Mouse (Mus musculus) G1E-ER4 (cell line): ENCODE results near the gene Cplx3. TPM values are rescaled to one million over a fixed set of nuclear protein-coding genes. Genes with fewer than 3 reads are reported as not detected.

Source experiments
- GATA1 ChIP-seq: IDR thresholded peaks from one replicate; pipeline ENCODE4 v1.8.0; 2012; ENCODE audit warnings: low read length, inconsistent platforms
- polyA plus RNA-seq: library from polyadenylated mRNA; stranded (reverse); fragments of >175 nt; gene quantifications from 2 replicates; pipeline ENCODE4 v1.2.3, GENCODE M21; 2012

Cplx3 gene
- polyA plus RNA-seq, 1 experiment, result not detected

GRCm38 (mm10) chr9:57618854-57619253, 12.8 kb upstream of the Cplx3 start:
- no peak for TF ChIP-seq GATA1

- no peak for TF ChIP-seq GATA1
Observed at GRCm38 (mm10) chr9:57617556-57618169, 11.6 kb upstream of the Cplx3 start.

GRCm38 (mm10) chr9:57614786-57615185, 8.7 kb upstream of the Cplx3 start:
- no peak for TF ChIP-seq GATA1

GRCm38 (mm10) chr9:57613975-57614374, 7.9 kb upstream of the Cplx3 start:
- TF ChIP-seq GATA1, result no peak

DNA sequence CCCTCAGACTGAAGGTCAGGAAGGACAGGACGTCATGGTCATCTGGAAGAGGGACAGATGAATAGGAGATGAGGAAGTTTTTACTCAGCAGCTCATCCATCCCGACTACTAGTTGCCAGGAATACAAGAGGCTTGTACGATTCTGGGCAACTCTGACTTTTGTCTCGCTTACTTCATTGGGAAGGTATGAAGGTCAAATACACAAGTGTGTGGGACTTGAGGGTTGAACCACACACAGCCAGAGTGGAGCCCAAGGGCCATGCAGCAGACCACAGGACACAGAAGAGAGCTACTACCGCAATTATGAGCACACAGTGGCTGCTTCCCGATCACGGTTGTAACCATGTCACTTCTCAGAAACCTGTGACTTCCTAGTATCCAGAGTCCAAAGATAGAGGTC, 6.5 kb upstream of the Cplx3 start:
- TF ChIP-seq GATA1, result no peak

GRCm38 (mm10) chr9:57610359-57610826, 4.3 kb upstream of the Cplx3 start:
- no peak for TF ChIP-seq GATA1

DNA sequence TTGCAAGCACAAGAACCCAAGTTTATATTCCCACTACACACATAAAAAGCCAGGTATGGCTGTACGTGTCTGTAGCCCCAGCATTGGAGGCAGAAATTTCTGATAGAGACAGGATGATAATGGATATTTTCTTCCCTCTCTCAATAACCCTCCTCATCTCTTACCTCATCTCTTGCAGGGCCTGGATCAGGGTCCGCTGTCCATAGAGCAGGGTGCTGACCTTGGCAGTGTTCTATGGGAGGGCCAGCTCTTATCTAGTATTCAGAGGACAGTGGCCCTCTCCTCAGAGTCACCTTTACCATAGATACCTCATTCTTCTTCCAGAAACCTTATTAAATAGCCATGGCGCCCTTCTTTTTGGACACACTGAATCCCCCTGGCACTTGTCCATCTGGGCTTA, 3.7 kb upstream of the Cplx3 start:
- TF ChIP-seq GATA1, result no peak

DNA sequence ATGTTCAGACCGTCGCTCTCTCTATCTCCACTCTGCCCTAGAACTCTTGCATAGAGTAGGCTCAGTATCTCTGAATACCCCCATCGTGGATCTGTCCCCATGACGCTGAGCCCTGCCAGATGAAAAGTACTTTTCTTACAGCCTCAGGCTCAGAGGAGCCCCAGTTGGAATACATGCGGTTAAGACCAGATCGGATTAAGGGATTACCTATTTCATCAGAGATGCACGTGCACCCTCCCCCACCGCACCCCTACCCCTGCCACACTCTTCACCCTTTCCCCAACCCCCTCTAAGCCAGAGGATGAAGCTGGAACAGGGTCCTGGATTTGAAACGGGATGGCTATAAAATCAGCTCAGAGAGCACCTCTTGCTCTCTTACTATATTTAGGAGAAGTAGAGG, 578 bp downstream of the Cplx3 start:
- no peak for TF ChIP-seq GATA1

GRCm38 (mm10) chr9:57604875-57605274, 1.2 kb downstream of the Cplx3 start:
- TF ChIP-seq GATA1, result no peak

GRCm38 (mm10) chr9:57602098-57602497, 4.0 kb downstream of the Cplx3 start:
- TF ChIP-seq GATA1, result no peak

DNA sequence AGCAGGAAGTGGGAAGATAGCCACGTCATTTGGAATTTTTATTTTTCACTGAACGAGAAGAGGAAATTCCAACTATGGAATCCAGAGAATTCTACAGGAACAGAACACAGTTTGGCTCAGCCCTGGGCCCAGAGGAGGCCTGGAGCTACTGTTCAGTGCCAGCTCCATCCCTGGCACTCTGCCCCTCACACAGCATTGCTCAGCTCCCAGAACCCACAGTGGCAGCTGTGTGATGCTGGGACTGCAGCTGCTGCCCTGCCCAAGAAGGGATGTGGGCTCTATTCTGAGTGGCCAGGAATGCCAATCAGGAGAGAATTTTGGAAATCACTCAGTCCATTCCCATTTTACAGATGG, 4.8 kb downstream of the Cplx3 start:
- no peak for TF ChIP-seq GATA1

- no peak for TF ChIP-seq GATA1
Observed at GRCm38 (mm10) chr9:57600620-57601352, 5.3 kb downstream of the Cplx3 start.

GRCm38 (mm10) chr9:57598851-57599563, 7.1 kb downstream of the Cplx3 start:
- no peak for TF ChIP-seq GATA1

DNA sequence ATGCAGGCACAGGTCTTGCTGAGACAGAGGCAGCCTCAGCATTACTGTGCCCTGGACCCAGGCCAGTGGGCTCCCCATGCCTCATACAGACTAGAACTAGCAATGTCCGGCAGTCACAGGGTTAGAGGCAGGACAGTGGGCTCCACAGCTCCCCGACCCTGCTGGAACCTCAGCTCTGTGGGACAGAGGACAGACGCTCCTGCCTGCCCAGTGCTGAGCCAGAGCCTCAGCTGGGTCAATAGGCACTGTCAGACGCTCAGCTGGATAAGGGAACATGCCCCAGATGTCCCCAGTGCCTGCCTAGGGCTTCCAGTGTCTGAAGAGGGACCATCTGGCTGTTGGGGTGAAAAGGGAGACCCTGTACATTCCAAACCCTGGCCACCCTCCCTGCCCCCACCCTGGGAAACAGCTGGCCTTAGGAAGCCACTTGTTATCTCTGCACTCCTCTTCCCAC, 8.1 kb downstream of the Cplx3 start:
- no peak for TF ChIP-seq GATA1

GRCm38 (mm10) chr9:57597265-57597664, 8.8 kb downstream of the Cplx3 start:
- TF ChIP-seq GATA1, result no peak

- no peak for TF ChIP-seq GATA1
Observed at GRCm38 (mm10) chr9:57594174-57594509, 11.9 kb downstream of the Cplx3 start.
